Mouse (Mus musculus): ENCODE data around the gene A830031A19Rik. TPM values are rescaled to one million over a fixed set of nuclear protein-coding genes. Genes with fewer than 3 reads are reported as not detected.

The A830031A19Rik gene
- polyA plus RNA-seq, 1 experiment from 2014 or later = not detected

- no peaks in the 10 kb centered on the region for H3K27me3 ChIP-seq
- WGBS = 41% methylated on average over 5 of the region's 5 CpGs
- no peaks in the 10 kb centered on the region for H3K9me3 ChIP-seq (replicated peaks)
- H3K4me1 ChIP-seq = 0 out of 2 replicates have a peak, but pooled peaks cover 6% of the 10 kb centered on the region
- no peak overlapping the region for H3K4me3 ChIP-seq (replicated peaks)
- H3K36me3 ChIP-seq = no peaks in the 10 kb centered on the region
- no peak overlapping the region for H3K27ac ChIP-seq (replicated peaks)
- no peak overlapping the region for H3K9ac ChIP-seq
- ATAC-seq (ENCODE audit: insufficient number of reproducible peaks, low FRiP score, low TSS enrichment, low read depth) = no peak
- no peak overlapping the region for H3K4me2 ChIP-seq (replicated peaks)
Measured at GRCm38 (mm10) chr11:24008244-24008643, 66.6 kb downstream of the A830031A19Rik start.

- 69% methylated on average over 15 of the region's 15 CpGs for WGBS
Measured at GRCm38 (mm10) chr11:24005445-24006156, 69.3 kb downstream of the A830031A19Rik start.

GRCm38 (mm10) chr11:24000675-24001074 lies 74.2 kb downstream of the A830031A19Rik start:
- no peaks in the 10 kb centered on the region for H3K36me3 ChIP-seq
- H3K9me3 ChIP-seq (replicated peaks) = no peaks in the 10 kb centered on the region
- 0 out of 2 replicates have a peak, but pooled peaks cover 3% of the 10 kb centered on the region for H3K4me1 ChIP-seq
- H3K4me2 ChIP-seq (replicated peaks) = no peak overlapping the region
- H3K4me3 ChIP-seq (replicated peaks) = no peak overlapping the region
- no peak overlapping the region for H3K9ac ChIP-seq
- WGBS = 89% methylated on average over 7 of the region's 7 CpGs
- ATAC-seq (ENCODE audit: insufficient number of reproducible peaks, low FRiP score, low TSS enrichment, low read depth) = no peak
- no peaks in the 10 kb centered on the region for H3K27me3 ChIP-seq
- no peak overlapping the region for H3K27ac ChIP-seq (replicated peaks)

More at GRCm38 (mm10) chr11:24005445-24006156, 69.3 kb downstream of the A830031A19Rik start:
- Histone ChIP-seq H3K4me1 (0 out of 2 replicates have a peak, but pooled peaks cover 6% of the 10 kb centered on the region), H3K9ac (no peak overlapping the region), H3K36me3 (no peaks in the 10 kb centered on the region), H3K9me3 (replicated peaks) (no peaks in the 10 kb centered on the region), H3K4me3 (replicated peaks) (no peak overlapping the region), H3K27ac (replicated peaks) (no peak overlapping the region), H3K4me2 (replicated peaks) (no peak overlapping the region), H3K27me3 (no peaks in the 10 kb centered on the region)
- ATAC-seq (ENCODE audit: insufficient number of reproducible peaks, low FRiP score, low TSS enrichment, low read depth) = no peak

Small RNA genes lying within 50 kb of the gene (microRNA-seq; reads per million reads assigned to microRNA genes)
- gene Gm44381 (ENCODE audit: borderline number of aligned reads) = not detected

Other genes with a start within 250 kb of the A830031A19Rik start
- 11.9 and 12.3 TPM in 2 replicates for gene Papolg, start 179.8 kb downstream of the A830031A19Rik start, polyA plus RNA-seq (2015; fragmentation: Nextera tagmentation; extraction: Ambion mirVana)
- 41.7 and 43.0 TPM in 2 replicates for gene Bcl11a, start 3.0 kb upstream of the A830031A19Rik start, polyA plus RNA-seq (2015; fragmentation: Nextera tagmentation; extraction: Ambion mirVana)

Data from embryonic facial prominence, embryonic 15.5 days (tissue).